Mouse (Mus musculus): ENCODE results near the gene Gm904. TPM values are rescaled to one million over a fixed set of nuclear protein-coding genes. Genes with fewer than 3 reads are reported as not detected.
"Not testable (repeated sequence)": the region's sequence is repeated elsewhere in the genome, so short reads cannot be mapped to it uniquely, and the experiment has no call there.

Gm904 gene
- not detected in 2 replicates for polyA plus RNA-seq (2016; fragmentation: Nextera tagmentation; extraction: Ambion mirVana)

DNA sequence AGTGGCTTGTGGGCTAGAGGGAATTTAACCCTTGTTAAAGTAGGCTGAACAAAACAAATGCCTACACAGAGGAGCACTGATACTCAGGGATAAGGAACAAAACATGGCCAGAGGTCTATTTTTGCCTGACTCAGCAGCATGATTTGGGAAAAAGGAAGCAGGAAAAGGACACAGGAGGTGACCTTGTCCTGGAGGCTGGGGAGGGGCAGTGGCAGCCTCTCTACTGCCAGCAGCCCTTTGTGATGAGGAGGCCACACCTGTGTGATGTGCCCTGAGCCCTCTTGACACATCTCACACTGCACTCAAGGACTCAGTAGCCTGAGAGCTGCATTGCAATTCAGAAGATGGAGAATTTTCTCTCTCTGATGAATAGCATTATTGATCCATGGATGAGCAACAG, at the start of gene Gm904:
TSS of gene Gm904 (plus strand) at position 301 of the 400 bp plus-strand sequence.
- H3K4me3 ChIP-seq; H3K4me1 ChIP-seq; H3K36me3 ChIP-seq; H3K4me2 ChIP-seq (replicated peaks); H3K9ac ChIP-seq (replicated peaks); ATAC-seq (ENCODE audit: low FRiP score, low read depth); H3K27me3 ChIP-seq; H3K27ac ChIP-seq (replicated peaks); H3K9me3 ChIP-seq: not testable (repeated sequence)

DNA sequence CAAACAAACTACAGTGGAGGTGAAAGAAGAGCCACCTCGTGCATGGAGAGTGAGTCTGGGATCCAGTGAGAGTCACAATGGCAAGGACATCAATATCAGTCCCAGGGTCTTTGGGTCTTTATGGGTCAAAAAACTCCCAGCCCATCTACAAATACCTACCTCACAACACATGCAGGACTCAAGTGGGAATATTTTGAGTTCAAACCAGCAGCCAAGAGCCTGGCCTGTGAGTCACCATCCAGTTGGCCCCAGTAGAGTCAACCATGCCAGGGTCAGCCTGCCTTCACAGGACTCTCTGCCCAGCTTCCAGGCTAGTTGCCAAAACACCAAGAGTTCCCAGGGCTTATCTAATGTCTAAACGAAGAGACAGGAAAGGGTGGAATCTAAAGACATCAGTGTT, 5.7 kb downstream of the Gm904 start:
- H3K9ac ChIP-seq (replicated peaks); H3K27me3 ChIP-seq; ATAC-seq (ENCODE audit: low FRiP score, low read depth); H3K9me3 ChIP-seq; H3K4me2 ChIP-seq (replicated peaks); H3K4me3 ChIP-seq; H3K4me1 ChIP-seq; H3K27ac ChIP-seq (replicated peaks); H3K36me3 ChIP-seq: not testable (repeated sequence)
- WGBS: 81% methylated on average over 2 of the region's 2 CpGs

Small RNA genes within 50 kb of the gene (microRNA-seq; reads per million reads assigned to microRNA genes)
- gene Gm23952: not detected
- gene Mir683-2: not detected

Other genes with a start within 250 kb of the Gm904 start
- gene Fbxw17, start 225.4 kb upstream of the Gm904 start, polyA plus RNA-seq (2016; fragmentation: Nextera tagmentation; extraction: Ambion mirVana): 33.6 and 36.4 TPM in 2 replicates
- gene Gm47429, start 199.3 kb upstream of the Gm904 start, polyA plus RNA-seq (2016; fragmentation: Nextera tagmentation; extraction: Ambion mirVana): not detected in 2 replicates
- gene Nutm2, start 175.9 kb upstream of the Gm904 start, polyA plus RNA-seq (2016; fragmentation: Nextera tagmentation; extraction: Ambion mirVana): not detected in 2 replicates
- gene Gm8765, start 55.1 kb downstream of the Gm904 start, polyA plus RNA-seq (2016; fragmentation: Nextera tagmentation; extraction: Ambion mirVana): not detected in 2 replicates

Measured in midbrain, embryonic 12.5 days (tissue).